Mouse (Mus musculus) heart, postnatal 0 days (tissue): Measurements from ENCODE around the gene Angptl6.

Experiments used
- CTCF ChIP-seq: IDR thresholded peaks from 2 replicates; pipeline ENCODE4 v1.5.1; 2016; ENCODE audit warnings: antibody characterized with exemption, control low read depth, low read depth
- EP300 ChIP-seq: IDR thresholded peaks from 2 replicates; pipeline ENCODE4 v1.6.1; 2016; ENCODE audit warnings: antibody characterized with exemption, low read depth

DNA sequence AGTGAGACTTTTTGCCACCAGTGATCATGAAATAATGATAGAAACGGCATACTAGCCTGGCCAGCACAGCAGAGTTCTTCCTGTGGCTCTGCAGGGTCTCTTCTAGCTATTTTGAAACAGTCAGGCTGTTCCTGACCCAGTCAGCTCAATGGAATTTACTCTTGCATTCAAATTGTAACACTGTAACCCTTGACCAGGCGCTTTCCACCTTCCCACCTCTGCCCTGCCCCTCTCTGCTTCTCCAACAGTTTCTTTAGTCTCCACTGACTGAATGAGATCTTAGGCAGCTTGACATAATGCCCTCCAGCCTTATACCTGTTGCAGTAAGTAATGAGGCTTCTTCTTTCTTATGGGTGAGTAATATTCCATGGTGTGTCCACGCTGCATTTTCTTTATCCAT, 12.6 kb downstream of the Angptl6 start:
- no peak for TF ChIP-seq CTCF
- TF ChIP-seq EP300 = no peak
